Mouse (Mus musculus): Measurements from ENCODE around the gene Dbf4. TPM values are rescaled to one million over a fixed set of nuclear protein-coding genes. Genes with fewer than 3 reads are reported as not detected.

Dbf4 gene
- polyA plus RNA-seq, 1 experiment, result 4.1 TPM

DNA sequence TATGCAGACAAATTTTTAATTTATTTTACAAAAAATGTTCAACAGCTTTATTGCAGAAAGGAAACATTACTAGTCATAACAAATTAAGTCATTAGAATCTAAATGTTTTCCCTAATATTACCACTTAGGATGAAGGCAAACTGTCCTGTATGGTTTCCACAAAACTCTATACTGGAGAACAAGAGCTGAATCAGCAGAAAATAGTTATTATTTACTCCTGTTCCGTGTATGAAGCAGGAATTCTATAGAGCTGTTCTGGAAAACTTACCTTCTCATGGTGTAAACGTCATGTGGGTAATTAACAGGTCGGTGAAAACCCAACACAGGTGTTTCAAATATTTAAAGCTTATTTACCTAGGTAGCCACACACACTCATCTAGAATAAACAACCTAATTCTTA is 1.1 kb downstream of the Dbf4 start:
- Histone ChIP-seq H3K36me3 (ENCODE audit: control insufficient read depth) (peaks cover 54% of the 10 kb centered on the region), H3K9me3 (ENCODE audit: control insufficient read depth, low read length) (no peaks in the 10 kb centered on the region), H3K4me1 (ENCODE audit: control insufficient read depth) (peaks cover 50% of the 10 kb centered on the region), H3K27me3 (ENCODE audit: control insufficient read depth) (no peaks in the 10 kb centered on the region), H3K4me3 (replicated peaks) (peak overlapping the region; percentile 100)
- TF ChIP-seq TAL1 (IDR thresholded peaks at IDR 0.05; ENCODE audit: low read length) (no peak), GATA1 (IDR thresholded peaks at IDR 0.05; ENCODE audit: low read length) (no peak)

- Histone ChIP-seq H3K4me3 (replicated peaks) (no peak overlapping the region), H3K27me3 (ENCODE audit: control insufficient read depth) (no peaks in the 10 kb centered on the region), H3K36me3 (ENCODE audit: control insufficient read depth) (peaks cover 86% of the 10 kb centered on the region), H3K9me3 (ENCODE audit: control insufficient read depth, low read length) (no peaks in the 10 kb centered on the region), H3K4me1 (ENCODE audit: control insufficient read depth) (peaks cover 25% of the 10 kb centered on the region)
- TF ChIP-seq GATA1 (IDR thresholded peaks at IDR 0.05; ENCODE audit: low read length) (no peak), TAL1 (IDR thresholded peaks at IDR 0.05; ENCODE audit: low read length) (no peak)
Measured at GRCm38 (mm10) chr5:8417443-8417842, 5.1 kb downstream of the Dbf4 start.

GRCm38 (mm10) chr5:8416683-8417413 is 5.7 kb downstream of the Dbf4 start:
- H3K4me1 ChIP-seq (ENCODE audit: control insufficient read depth), result peaks cover 25% of the 10 kb centered on the region
- no peaks in the 10 kb centered on the region for H3K9me3 ChIP-seq (ENCODE audit: control insufficient read depth, low read length)
- TF ChIP-seq GATA1 (IDR thresholded peaks at IDR 0.05; ENCODE audit: low read length) (no peak), TAL1 (IDR thresholded peaks at IDR 0.05; ENCODE audit: low read length) (no peak)
- H3K4me3 ChIP-seq (replicated peaks), result no peak overlapping the region
- H3K27me3 ChIP-seq (ENCODE audit: control insufficient read depth), result no peaks in the 10 kb centered on the region
- H3K36me3 ChIP-seq (ENCODE audit: control insufficient read depth), result peaks cover 92% of the 10 kb centered on the region

DNA sequence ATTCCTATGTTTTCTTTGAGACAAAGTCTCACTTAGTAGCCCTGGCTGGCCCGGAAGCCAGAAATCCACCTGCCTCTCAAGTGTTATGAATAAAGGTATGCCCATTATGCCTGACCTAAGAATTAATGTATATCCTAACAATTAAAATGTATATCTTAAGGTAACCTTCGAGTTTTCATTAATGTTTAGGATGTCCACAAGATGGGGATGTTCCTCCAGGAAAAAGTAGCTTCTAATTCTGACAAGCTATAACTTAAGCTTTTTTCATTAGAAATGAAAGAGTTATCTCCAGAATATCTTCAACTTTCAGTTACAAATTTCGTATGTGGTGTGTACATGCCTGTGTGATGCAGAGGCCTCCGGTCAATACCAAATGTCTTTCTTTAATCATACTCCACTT is 13.8 kb downstream of the Dbf4 start:
- H3K27me3 ChIP-seq (ENCODE audit: control insufficient read depth), result no peaks in the 10 kb centered on the region
- peaks cover 97% of the 10 kb centered on the region for H3K36me3 ChIP-seq (ENCODE audit: control insufficient read depth)
- TF ChIP-seq GATA1 (IDR thresholded peaks at IDR 0.05; ENCODE audit: low read length) (no peak), TAL1 (IDR thresholded peaks at IDR 0.05; ENCODE audit: low read length) (no peak)
- H3K4me3 ChIP-seq (replicated peaks), result no peak overlapping the region
- no peaks in the 10 kb centered on the region for H3K4me1 ChIP-seq (ENCODE audit: control insufficient read depth)
- no peaks in the 10 kb centered on the region for H3K9me3 ChIP-seq (ENCODE audit: control insufficient read depth, low read length)

DNA sequence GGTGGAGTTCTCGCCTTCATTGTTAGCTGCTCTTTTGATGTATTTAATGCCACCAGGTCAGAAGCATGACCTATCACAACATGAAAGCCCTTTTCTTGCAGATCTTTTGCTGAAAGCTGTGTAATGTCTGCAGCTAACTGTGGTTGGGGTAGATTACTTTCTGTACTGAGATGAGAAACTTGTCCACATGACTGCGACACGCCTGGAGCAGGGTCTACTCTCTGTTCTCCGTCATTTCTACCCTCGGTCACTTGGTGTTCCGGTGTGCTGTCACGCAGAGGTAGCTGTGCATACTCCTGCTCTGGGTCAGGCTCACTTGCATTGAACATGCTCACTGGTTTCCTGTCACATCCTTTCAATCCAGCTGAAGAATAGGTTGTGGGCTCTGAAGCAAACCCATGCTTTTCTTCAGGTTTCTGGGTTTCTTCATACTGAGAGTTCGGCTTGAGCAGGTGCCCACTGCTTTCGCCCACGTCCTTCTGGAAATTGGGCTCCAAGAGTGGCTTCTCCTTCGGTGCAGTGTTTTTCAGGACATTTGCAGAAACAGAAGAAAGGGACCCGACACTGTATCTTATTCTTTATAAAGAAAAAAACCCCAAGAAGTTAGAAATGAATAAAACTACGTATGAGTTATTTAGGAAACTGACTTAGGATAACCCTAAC is 24.8 kb downstream of the Dbf4 start:
- no peak for TF ChIP-seq GATA1 (IDR thresholded peaks at IDR 0.05; ENCODE audit: low read length)
- no peak for TF ChIP-seq TAL1 (IDR thresholded peaks at IDR 0.05; ENCODE audit: low read length)
- Histone ChIP-seq H3K4me1 (ENCODE audit: control insufficient read depth) (no peaks in the 10 kb centered on the region), H3K4me3 (replicated peaks) (no peak overlapping the region), H3K36me3 (ENCODE audit: control insufficient read depth) (peaks cover 80% of the 10 kb centered on the region), H3K27me3 (ENCODE audit: control insufficient read depth) (no peaks in the 10 kb centered on the region), H3K9me3 (ENCODE audit: control insufficient read depth, low read length) (no peaks in the 10 kb centered on the region)

GRCm38 (mm10) chr5:8393891-8394583 is 28.5 kb downstream of the Dbf4 start:
- Histone ChIP-seq H3K9me3 (ENCODE audit: control insufficient read depth, low read length) (no peaks in the 10 kb centered on the region), H3K4me3 (replicated peaks) (no peak overlapping the region), H3K36me3 (ENCODE audit: control insufficient read depth) (peaks cover 47% of the 10 kb centered on the region), H3K4me1 (ENCODE audit: control insufficient read depth) (no peaks in the 10 kb centered on the region), H3K27me3 (ENCODE audit: control insufficient read depth) (no peaks in the 10 kb centered on the region)
- TF ChIP-seq TAL1 (IDR thresholded peaks at IDR 0.05; ENCODE audit: low read length) (no peak), GATA1 (IDR thresholded peaks at IDR 0.05; ENCODE audit: low read length) (no peak)

GRCm38 (mm10) chr5:8374297-8374906 is 48.1 kb downstream of the Dbf4 start:
- TF ChIP-seq TAL1 (IDR thresholded peaks at IDR 0.05; ENCODE audit: low read length), result no peak
- TF ChIP-seq GATA1 (IDR thresholded peaks at IDR 0.05; ENCODE audit: low read length), result no peak
- Histone ChIP-seq H3K9me3 (ENCODE audit: control insufficient read depth, low read length) (no peaks in the 10 kb centered on the region), H3K27me3 (ENCODE audit: control insufficient read depth) (no peaks in the 10 kb centered on the region), H3K4me3 (replicated peaks) (no peak overlapping the region), H3K4me1 (ENCODE audit: control insufficient read depth) (no peaks in the 10 kb centered on the region), H3K36me3 (ENCODE audit: control insufficient read depth) (no peaks in the 10 kb centered on the region)

- Histone ChIP-seq H3K4me1 (ENCODE audit: control insufficient read depth) (no peaks in the 10 kb centered on the region; the same call in 1 of the 2 replicates), H3K4me3 (replicated peaks) (no peak overlapping the region), H3K9me3 (ENCODE audit: control insufficient read depth, low read length) (no peaks in the 10 kb centered on the region), H3K36me3 (ENCODE audit: control insufficient read depth) (no peaks in the 10 kb centered on the region), H3K27me3 (ENCODE audit: control insufficient read depth) (peaks cover 8% of the 10 kb centered on the region)
- TF ChIP-seq GATA1 (IDR thresholded peaks at IDR 0.05; ENCODE audit: low read length), result no peak
Measured at GRCm38 (mm10) chr5:8373415-8373814, 49.1 kb downstream of the Dbf4 start.

- no peak overlapping the region for H3K4me3 ChIP-seq (replicated peaks)
- TF ChIP-seq TAL1 (IDR thresholded peaks at IDR 0.05; ENCODE audit: low read length), result no peak
- no peak for TF ChIP-seq GATA1 (IDR thresholded peaks at IDR 0.05; ENCODE audit: low read length)
- H3K4me1 ChIP-seq (ENCODE audit: control insufficient read depth), result no peaks in the 10 kb centered on the region; the same call in 1 of the 2 replicates
- peaks cover 2% of the 10 kb centered on the region; the same call in 1 of the 2 replicates for H3K9me3 ChIP-seq (ENCODE audit: control insufficient read depth, low read length)
- peaks cover 31% of the 10 kb centered on the region for H3K27me3 ChIP-seq (ENCODE audit: control insufficient read depth)
- H3K36me3 ChIP-seq (ENCODE audit: control insufficient read depth), result no peaks in the 10 kb centered on the region
Measured at GRCm38 (mm10) chr5:8368781-8369180, 53.7 kb downstream of the Dbf4 start.
